29 mouse cellular contexts compared by ENCODE assay signal in the genomic region with DNA sequence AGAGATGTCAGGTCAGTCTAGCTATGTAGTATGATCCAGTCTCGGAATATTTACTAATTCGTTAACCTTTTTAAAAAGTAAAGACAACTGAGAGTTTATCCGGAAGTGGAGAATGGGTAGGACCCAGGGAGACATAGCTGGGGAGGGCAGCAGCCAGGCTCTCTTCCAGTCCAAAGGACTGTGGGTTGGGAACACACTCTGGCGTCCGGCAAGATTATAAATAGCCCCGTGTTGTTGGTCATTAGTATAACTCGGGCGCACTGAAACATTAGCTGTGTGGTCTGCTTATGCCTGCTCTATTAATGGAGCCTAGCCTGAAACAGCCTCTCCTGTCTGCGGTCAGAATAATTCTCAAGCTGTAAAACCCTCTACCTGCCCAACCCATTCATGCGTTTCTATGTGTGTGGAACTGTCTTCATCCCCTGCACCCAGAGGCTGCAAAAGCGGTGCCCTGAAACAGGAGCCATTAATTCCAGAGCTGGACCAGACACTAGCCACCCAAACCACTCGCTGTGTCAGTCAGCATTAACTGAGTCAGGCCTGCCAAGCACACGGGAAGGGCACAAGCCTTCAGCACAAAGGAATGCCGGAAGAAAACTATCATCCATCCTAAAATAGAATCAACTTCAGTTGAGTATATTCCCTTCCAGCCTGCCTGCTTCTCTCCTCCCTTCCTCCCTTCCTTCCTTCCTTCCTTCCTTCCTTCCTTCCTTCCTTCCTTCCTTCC. TPM values are rescaled to one million over a fixed set of nuclear protein-coding genes. Genes with fewer than 3 reads are reported as not detected.
A peak's percentile ranks its signal among the peaks of the same experiment; 100 is the strongest.
DNase-seq lines count a peak whose midpoint lies in the region; ATAC-seq and TF ChIP-seq lines count a peak whose summit lies in the region.
"Had no signal": no experiment of that assay in that cellular context is flagged by ENCODE, and none has a peak within 500 bp of the region (broad histone marks: within the 10 kb centered on the region; RNA-seq: fewer than 3 reads in every experiment).

No protein-coding gene starts in this region.

- H3K36me3 ChIP-seq in heart, adult 2 months (ENCODE audit: control insufficient read depth, insufficient read depth, low read length), result no peaks in the 10 kb centered on the region
- H3K36me3 ChIP-seq in heart, embryonic 11.5 days (ENCODE audit: control insufficient read depth, insufficient read depth, low read length), result no peaks in the 10 kb centered on the region
- no peaks in the 10 kb centered on the region for H3K36me3 ChIP-seq in heart, embryonic 14.5 days (ENCODE audit: control insufficient read depth, insufficient read depth, low read length)
- no peaks in the 10 kb centered on the region for H3K36me3 ChIP-seq in myocyte (ENCODE audit: control insufficient read depth, insufficient read depth)
- peaks cover 15% of the 10 kb centered on the region for H3K36me3 ChIP-seq in forebrain, postnatal 0 days (ENCODE audit: insufficient read depth)
- H3K36me3 ChIP-seq: embryonic facial prominence, embryonic 13.5 days; forebrain, embryonic 10.5 days; liver, embryonic 12.5 days; stomach, embryonic 15.5 days had no signal

- 0 out of 2 replicates have a peak, but pooled peaks have one; percentile 47 for TF ChIP-seq EP300 in heart, adult 2 months (IDR thresholded peaks at IDR 0.05; ENCODE audit: insufficient read depth, low read depth, low read length)

- peak in 1 of 2 experiments; percentile 32 for DNase-seq in heart, adult 2 months
- DNase-seq in gastrocnemius, postnatal 25 days, result peak; percentile 57
- no peak for DNase-seq in forebrain, postnatal 0 days
- no peak for DNase-seq in spleen, postnatal 14 days (ENCODE audit: low spot score in 2 of 2)
- DNase-seq: adrenal gland, adult 2 months; adrenal gland, postnatal 36 days; B cell, adult 2 months; cerebellum, adult 18-20 months; cerebellum, postnatal 10 days; kidney, adult 8-10 months; kidney, postnatal 4 days; left cerebral cortex, postnatal 4 days; lung, adult 18-20 months; lung, postnatal 10 days; thymus, postnatal 14 days had no signal

- H3ac ChIP-seq in myocyte (ENCODE audit: control insufficient read depth, insufficient read length), result no peak overlapping the region

- no peak for ATAC-seq in heart, embryonic 11.5 days (replicated peaks; ENCODE audit: insufficient number of reproducible peaks, low FRiP score, low TSS enrichment)
- ATAC-seq in heart, embryonic 14.5 days (ENCODE audit: insufficient number of reproducible peaks, insufficient read depth, low FRiP score, low read depth), result no peak
- ATAC-seq in forebrain, postnatal 0 days, result no peak
- ATAC-seq: activated CD4-positive, CD25-positive, alpha-beta regulatory T cell, adult 4 months; forebrain, embryonic 16.5 days; intestine, embryonic 16.5 days; liver, embryonic 12.5 days; midbrain, embryonic 13.5 days had no signal

- WGBS in heart, adult 2 months, result 61% methylated on average over 14 of the region's 14 CpGs
- 59% methylated on average over 14 of the region's 14 CpGs for WGBS in heart, embryonic 11.5 days (ENCODE audit: insufficient replicate concordance)
- 45% methylated on average over 14 of the region's 14 CpGs for WGBS in heart, embryonic 14.5 days
- 79% methylated on average over 14 of the region's 14 CpGs for WGBS in forebrain, postnatal 0 days

- no peak overlapping the region for H3K9ac ChIP-seq in heart, adult 2 months (ENCODE audit: low read depth, low read length)
- no peak overlapping the region for H3K9ac ChIP-seq in heart, embryonic 11.5 days (ENCODE audit: low read depth, low read length)
- no peak overlapping the region; the same call in 1 of the 2 replicates for H3K9ac ChIP-seq in heart, embryonic 14.5 days (ENCODE audit: low read length)
- no peak overlapping the region for H3K9ac ChIP-seq in forebrain, postnatal 0 days
- H3K9ac ChIP-seq: embryonic facial prominence, embryonic 13.5 days; hindbrain, embryonic 13.5 days; liver, embryonic 12.5 days; midbrain, embryonic 13.5 days; stomach, embryonic 15.5 days had no signal

- H3K4me3 ChIP-seq in heart, adult 2 months, result no peak overlapping the region
- no peak overlapping the region for H3K4me3 ChIP-seq in heart, embryonic 11.5 days (ENCODE audit: low read depth, low read length)
- no peak overlapping the region for H3K4me3 ChIP-seq in heart, embryonic 14.5 days (ENCODE audit: control insufficient read depth in 1 of 2, insufficient read depth in 1 of 2, low read depth in 1 of 2, low read length in 2 of 2)
- no peak overlapping the region for H3K4me3 ChIP-seq in myocyte
- H3K4me3 ChIP-seq in forebrain, postnatal 0 days (ENCODE audit: low read depth, low read length), result no peak overlapping the region
- H3K4me3 ChIP-seq: embryonic facial prominence, embryonic 13.5 days; forebrain, embryonic 10.5 days; hindbrain, embryonic 13.5 days; liver, embryonic 12.5 days; midbrain, embryonic 13.5 days; stomach, embryonic 15.5 days had no signal

- H3K79me2 ChIP-seq in heart, adult 2 months (replicated peaks; ENCODE audit: control insufficient read depth, insufficient read depth, low read length), result no peaks in the 10 kb centered on the region
- no peaks in the 10 kb centered on the region for H3K79me2 ChIP-seq in myocyte (ENCODE audit: control insufficient read depth, insufficient read depth)

- intact Hi-C loops in heart, adult 2 months (cut with DNase I), result no loop called here

- no peaks in the 10 kb centered on the region; the same call in 1 of the 2 replicates for H3K9me3 ChIP-seq in heart, embryonic 11.5 days (replicated peaks; ENCODE audit: control insufficient read depth, low read length)
- H3K9me3 ChIP-seq in heart, embryonic 14.5 days (ENCODE audit: control insufficient read depth, low read length), result peaks cover 11% of the 10 kb centered on the region
- H3K9me3 ChIP-seq in forebrain, postnatal 0 days (ENCODE audit: low read length), result 0 out of 2 replicates have a peak, but pooled peaks cover 6% of the 10 kb centered on the region
- H3K9me3 ChIP-seq: forebrain, embryonic 10.5 days; liver, embryonic 12.5 days; stomach, embryonic 15.5 days had no signal

- no peak for TF ChIP-seq POLR2A in heart, adult 2 months (IDR thresholded peaks at IDR 0.05; ENCODE audit: insufficient read depth, low read depth, low read length)
- no peak for TF ChIP-seq POLR2A in myocyte (IDR thresholded peaks at IDR 0.05; ENCODE audit: insufficient read length, low read depth)

- TF ChIP-seq CTCF in heart, adult 2 months (IDR thresholded peaks at IDR 0.05), result no peak
- no peak for TF ChIP-seq CTCF in forebrain, postnatal 0 days (IDR thresholded peaks at IDR 0.05; ENCODE audit: low read depth)

- no peaks in the 10 kb centered on the region for H3K27me3 ChIP-seq in heart, adult 2 months (ENCODE audit: control insufficient read depth, insufficient read depth, low read length)
- no peaks in the 10 kb centered on the region for H3K27me3 ChIP-seq in heart, embryonic 11.5 days (ENCODE audit: control insufficient read depth, insufficient read depth, low read length)
- no peaks in the 10 kb centered on the region for H3K27me3 ChIP-seq in heart, embryonic 14.5 days (ENCODE audit: control insufficient read depth, insufficient read depth, low read length)
- no peaks in the 10 kb centered on the region for H3K27me3 ChIP-seq in myocyte (ENCODE audit: control insufficient read depth, insufficient read depth, insufficient read length)
- no peaks in the 10 kb centered on the region for H3K27me3 ChIP-seq in forebrain, postnatal 0 days (ENCODE audit: insufficient read depth, low read length)
- H3K27me3 ChIP-seq: midbrain, embryonic 13.5 days; stomach, embryonic 15.5 days had no signal

- H3K27ac ChIP-seq in heart, adult 2 months, result peak overlapping the region; percentile 82
- no peak overlapping the region for H3K27ac ChIP-seq in heart, embryonic 11.5 days (ENCODE audit: low read depth, low read length)
- peak overlapping the region; percentile 69 to 79 for H3K27ac ChIP-seq in heart, embryonic 14.5 days (replicated peaks in 1 of 2; ENCODE audit: control insufficient read depth in 1 of 2, insufficient read depth in 1 of 2, low read depth in 2 of 2, low read length in 2 of 2)
- H3K27ac ChIP-seq in forebrain, postnatal 0 days (ENCODE audit: low read depth, low read length), result no peak overlapping the region
- H3K27ac ChIP-seq: embryonic facial prominence, embryonic 13.5 days; forebrain, embryonic 10.5 days; hindbrain, embryonic 13.5 days; kidney, postnatal 0 days; liver, embryonic 12.5 days; macrophage; midbrain, embryonic 13.5 days; stomach, embryonic 15.5 days had no signal

- peaks cover 4% of the 10 kb centered on the region; the same call in 1 of the 2 replicates for H3K4me1 ChIP-seq in heart, adult 2 months (ENCODE audit: control insufficient read depth, insufficient read depth, low read length)
- H3K4me1 ChIP-seq in heart, embryonic 11.5 days (ENCODE audit: control insufficient read depth, insufficient read depth, low read length), result peaks cover 14% of the 10 kb centered on the region
- H3K4me1 ChIP-seq in heart, embryonic 14.5 days (ENCODE audit: control insufficient read depth in 2 of 2, insufficient read depth in 2 of 2, low read length in 2 of 2), result peaks cover 27 to 28% of the 10 kb centered on the region in 2 experiments
- peaks cover 11% of the 10 kb centered on the region; the same call in 1 of the 2 replicates for H3K4me1 ChIP-seq in forebrain, postnatal 0 days (ENCODE audit: insufficient read depth)
- H3K4me1 ChIP-seq: liver, embryonic 12.5 days; stomach, embryonic 15.5 days had no signal

- no peak overlapping the region for H3K4me2 ChIP-seq in heart, embryonic 11.5 days
- 0 out of 2 replicates have a peak overlapping the region, but pooled peaks have one; percentile 22 for H3K4me2 ChIP-seq in heart, embryonic 14.5 days (ENCODE audit: low read length)
- H3K4me2 ChIP-seq in myocyte (ENCODE audit: low read depth), result peak overlapping the region; percentile 63
- no peak overlapping the region for H3K4me2 ChIP-seq in forebrain, postnatal 0 days (ENCODE audit: low read depth)
- H3K4me2 ChIP-seq: embryonic facial prominence, embryonic 13.5 days; hindbrain, embryonic 13.5 days; liver, embryonic 12.5 days; midbrain, embryonic 13.5 days; stomach, embryonic 15.5 days had no signal

TF ChIP-seq in myocyte, 11 proteins besides CTCF, POLR2A, EP300 and RAD21 (continues in another document):
- TF ChIP-seq E2F4 (IDR thresholded peaks at IDR 0.05; ENCODE audit: insufficient read depth), result no peak
- TF ChIP-seq REST (IDR thresholded peaks at IDR 0.05; ENCODE audit: insufficient read depth, insufficient read length), result no peak
- no peak for TF ChIP-seq CEBPB (IDR thresholded peaks at IDR 0.05; ENCODE audit: insufficient read depth, poor library complexity, severe bottlenecking)
- no peak for TF ChIP-seq SRF (IDR thresholded peaks at IDR 0.05; ENCODE audit: control insufficient read depth, insufficient read length, low read depth)
- no peak for TF ChIP-seq TCF3 (IDR thresholded peaks at IDR 0.05; ENCODE audit: insufficient read length, low read depth)

RNA-seq across cellular contexts. Expression of gene Gm340, which starts 38.4 kb away (rescaled TPM):
- 1 to 10 TPM; 8.8 to 9.9 TPM for total RNA-seq in heart, adult 2 months (2021)
- polyA plus RNA-seq in heart, adult 2 months (2012; rRNA removed), result 0.68 and 1.4 TPM in 2 replicates
- 3.1 and 3.7 TPM in 2 replicates for polyA plus RNA-seq in heart, embryonic 11.5 days (2014; fragmentation: Nextera tagmentation; extraction: Ambion mirVana)
- 1 to 10 TPM; 4.4 to 5.0 TPM for total RNA-seq in gastrocnemius, postnatal 25 days (2021)
- 2.1 and 2.9 TPM in 2 replicates for polyA plus RNA-seq in heart, embryonic 14.5 days (2014; fragmentation: Nextera tagmentation; extraction: Ambion mirVana)
- polyA plus RNA-seq in myocyte (2012; fragmentation: generic; extraction: Trizol), result 1.4 TPM
- total RNA-seq in forebrain, postnatal 0 days (2014; rRNA removed), result 6.8 and 7.6 TPM in 2 replicates
- 1.2 and 1.7 TPM in 2 replicates for polyA plus RNA-seq in forebrain, postnatal 0 days (2015; fragmentation: Nextera tagmentation; extraction: Ambion mirVana)

Comparison
In these comparisons a context has a peak if more than half of its experiments do, and no peak if none do; other contexts are left out.
1. H3K27ac ChIP-seq: peak in heart, adult 2 months (single experiment) and heart, embryonic 14.5 days (2 of 2); none in heart, embryonic 11.5 days (single experiment) and forebrain, postnatal 0 days (single experiment).
2. H3K4me2 ChIP-seq: peak in heart, embryonic 14.5 days (single experiment) and myocyte (single experiment); none in heart, embryonic 11.5 days (single experiment) and forebrain, postnatal 0 days (single experiment).